Mouse (Mus musculus) stomach, postnatal 0 days (tissue): ENCODE measurements around the gene Dscam.

ENCODE experiments used
- CTCF ChIP-seq: IDR thresholded peaks from 2 replicates; pipeline ENCODE4 v1.5.1; 2016; ENCODE audit warnings: antibody characterized with exemption, low read depth, mild to moderate bottlenecking, moderate library complexity
- EP300 ChIP-seq: optimal IDR thresholded peaks from 2 replicates; pipeline ENCODE3; 2016; ENCODE audit warnings: antibody characterized with exemption

DNA sequence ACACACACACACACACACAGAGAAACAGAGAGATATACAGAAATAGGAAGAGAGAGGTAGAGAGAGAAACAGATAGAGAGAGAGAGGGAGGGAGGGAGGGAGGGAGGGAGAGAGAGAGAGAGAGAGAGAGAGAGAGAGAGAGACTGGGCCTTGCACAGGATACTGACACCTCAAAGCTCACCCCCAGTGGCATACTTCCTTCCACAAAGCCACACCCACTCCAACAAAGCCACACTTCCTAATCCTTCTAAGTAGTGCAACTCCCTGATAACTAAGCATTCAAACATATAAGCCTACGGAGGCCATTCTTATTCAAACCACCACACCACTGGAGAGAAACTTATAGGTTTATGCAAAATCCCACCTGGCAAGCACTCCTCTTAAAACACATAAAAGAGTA, 481.1 kb downstream of the Dscam start:
- TF ChIP-seq CTCF = no peak
- TF ChIP-seq EP300 = no peak
